Mouse (Mus musculus): ENCODE data around the gene Tmeff1.

Gene Tmeff1

DNA sequence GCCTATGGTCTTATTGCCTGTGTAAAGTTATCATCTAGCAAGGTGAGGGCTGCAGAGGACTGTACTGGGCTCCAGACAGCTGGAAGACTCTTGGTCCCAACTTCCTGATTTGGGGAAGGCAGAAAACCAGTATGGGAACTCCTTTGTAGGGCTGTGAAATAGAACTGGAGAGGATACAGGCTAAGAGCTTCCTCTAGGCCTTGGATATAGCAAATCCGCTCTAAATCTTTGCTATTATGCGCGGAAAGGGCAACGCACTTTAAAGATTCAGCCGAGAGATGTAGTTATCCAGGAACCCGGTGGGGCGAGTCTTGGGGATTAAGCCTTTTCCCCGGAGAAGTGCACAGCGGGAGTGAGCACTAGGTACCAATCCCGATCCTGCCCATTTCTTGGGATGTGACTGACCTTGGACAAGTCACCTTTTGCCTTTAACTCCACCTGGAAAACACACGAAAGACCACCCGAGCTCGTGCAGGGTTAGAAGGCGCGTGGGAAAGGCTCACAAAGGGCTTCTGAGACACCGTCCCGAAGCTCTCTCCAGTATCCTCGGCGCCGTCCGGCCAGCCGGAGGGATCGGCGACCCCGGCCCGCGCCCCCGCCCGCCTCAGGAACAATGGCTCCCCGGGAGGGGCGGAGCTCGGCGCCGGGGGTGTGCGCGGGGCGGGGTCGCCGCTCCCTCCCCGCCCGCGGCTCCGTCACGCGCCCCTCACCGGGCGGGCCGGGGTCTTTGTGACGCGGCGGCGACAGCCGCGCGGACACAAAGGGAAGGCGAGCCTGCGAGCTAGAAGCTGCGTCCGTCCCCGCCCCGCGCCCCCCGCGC lies at the start of gene Tmeff1:
Gene Tmeff1 (plus strand): TSS at position 754 of the 820 bp plus-strand sequence.
- Histone ChIP-seq H3K36me3 (ENCODE audit: control insufficient read depth, insufficient read depth, low read length, poor library complexity, severe bottlenecking) (no peaks in the 10 kb centered on the region), H3K27me3 (ENCODE audit: control insufficient read depth, insufficient read depth, low read length, poor library complexity, severe bottlenecking) (no peaks in the 10 kb centered on the region; the same call in 1 of the 2 replicates)
- DNase-seq (ENCODE audit: low read depth, low spot score) = no peak

DNA sequence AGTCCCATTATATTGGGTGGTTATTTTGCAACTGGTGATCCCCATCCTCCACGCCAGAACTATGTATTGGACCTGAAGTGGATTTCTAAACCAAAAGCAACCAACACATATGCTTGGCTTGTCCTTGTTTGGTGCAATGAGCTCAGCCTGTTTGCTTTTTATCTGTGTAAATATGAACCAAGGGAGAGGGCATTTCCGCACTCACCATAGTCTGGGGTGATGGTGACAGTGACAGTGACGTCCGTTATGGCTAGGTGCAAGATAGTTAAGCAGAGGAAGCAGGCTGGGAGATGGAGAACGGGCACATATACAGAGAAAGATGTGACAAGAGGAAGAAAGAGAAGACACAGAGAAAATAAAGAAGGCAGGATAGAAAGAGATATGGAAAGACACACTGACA lies 48.7 kb upstream of the Tmeff1 start:
- H3K36me3 ChIP-seq (ENCODE audit: control insufficient read depth, insufficient read depth, low read length, poor library complexity, severe bottlenecking) = no peaks in the 10 kb centered on the region
- no peaks in the 10 kb centered on the region for H3K27me3 ChIP-seq (ENCODE audit: control insufficient read depth, insufficient read depth, low read length, poor library complexity, severe bottlenecking)
- no peak for DNase-seq (ENCODE audit: low read depth, low spot score)

DNA sequence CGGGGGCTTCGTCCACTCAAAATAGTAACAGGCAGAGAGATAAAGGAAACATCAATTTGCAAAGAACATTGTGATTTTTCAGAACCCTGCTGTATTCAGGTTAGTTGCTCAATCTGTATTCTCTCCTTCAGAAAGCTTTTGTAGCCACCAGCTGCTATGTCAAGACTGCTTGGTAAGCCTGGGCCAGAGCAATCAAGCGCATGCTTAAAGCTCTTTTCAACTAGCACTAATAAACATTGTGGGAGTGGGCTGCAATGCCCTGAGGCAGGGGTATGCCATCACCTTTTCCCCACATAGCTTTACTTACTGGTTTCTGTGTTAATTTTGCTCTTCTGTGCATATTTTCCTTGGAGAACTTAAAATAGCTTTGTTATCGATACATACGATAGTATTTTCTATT lies 48.0 kb upstream of the Tmeff1 start:
- no peak for DNase-seq (ENCODE audit: low read depth, low spot score)
- H3K27me3 ChIP-seq (ENCODE audit: control insufficient read depth, insufficient read depth, low read length, poor library complexity, severe bottlenecking) = no peaks in the 10 kb centered on the region; the same call in 1 of the 2 replicates
- no peaks in the 10 kb centered on the region for H3K36me3 ChIP-seq (ENCODE audit: control insufficient read depth, insufficient read depth, low read length, poor library complexity, severe bottlenecking)

DNA sequence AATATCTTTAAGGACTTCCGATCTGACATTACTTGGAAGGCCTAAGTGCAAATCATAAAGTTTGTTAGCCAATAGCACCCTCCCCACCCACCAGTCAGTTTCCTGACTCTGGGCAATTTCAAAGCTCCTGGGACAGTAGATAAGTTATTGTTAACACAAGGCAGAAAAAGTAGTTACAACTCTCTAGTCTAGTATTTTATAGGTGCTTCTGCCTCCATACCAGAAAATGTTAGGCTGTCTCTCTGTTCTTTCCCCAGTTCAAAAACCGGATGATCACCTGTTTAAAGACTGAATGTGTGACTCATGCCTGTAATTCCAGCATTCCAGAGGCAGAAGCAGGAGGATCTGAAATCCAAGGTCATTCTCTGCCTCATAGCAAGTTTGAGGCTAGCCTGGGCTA lies 46.4 kb upstream of the Tmeff1 start:
- Histone ChIP-seq H3K27me3 (ENCODE audit: control insufficient read depth, insufficient read depth, low read length, poor library complexity, severe bottlenecking) (no peaks in the 10 kb centered on the region; the same call in 1 of the 2 replicates), H3K36me3 (ENCODE audit: control insufficient read depth, insufficient read depth, low read length, poor library complexity, severe bottlenecking) (no peaks in the 10 kb centered on the region)
- no peak for DNase-seq (ENCODE audit: low read depth, low spot score)

DNA sequence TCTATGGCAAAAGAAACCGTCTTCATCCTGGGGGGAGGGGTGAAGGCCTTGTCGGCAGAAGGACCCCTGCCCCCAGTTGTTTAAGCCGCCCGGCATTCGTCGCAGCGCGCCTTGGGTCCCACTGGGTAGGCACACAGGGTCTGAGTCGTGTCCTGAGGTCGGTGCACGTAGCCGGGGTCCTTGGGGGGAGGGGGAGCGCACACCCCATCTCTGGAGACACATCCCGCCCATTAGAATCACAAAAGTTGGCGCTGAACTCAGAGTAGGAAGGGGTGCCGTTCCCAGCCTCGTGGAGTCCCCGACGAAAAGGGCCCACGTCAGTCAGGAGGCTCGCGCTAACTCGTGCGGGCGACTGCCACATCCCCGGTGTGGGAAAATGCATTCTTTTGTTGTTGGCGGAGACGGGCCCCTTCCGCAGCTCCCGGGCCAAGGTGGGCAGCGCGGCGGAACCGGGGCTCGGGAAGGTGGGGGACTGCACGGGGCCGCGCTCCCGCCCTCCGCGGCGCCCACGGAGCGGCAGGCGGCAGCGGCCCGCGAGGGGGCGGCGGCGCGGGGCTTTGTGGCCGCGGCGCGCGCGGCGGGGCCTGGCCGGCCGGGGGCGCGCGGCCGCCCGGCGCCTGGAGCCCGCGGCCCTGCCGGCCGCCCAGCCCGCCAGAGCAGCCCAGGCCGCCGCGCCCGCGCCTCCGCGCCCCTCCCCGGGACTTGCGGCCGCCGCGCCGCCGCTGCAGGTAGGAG lies 45.0 kb upstream of the Tmeff1 start, which contains the start of gene Msantd3:
Gene Msantd3 (plus strand): TSS at position 95 of the 735 bp plus-strand sequence.
- no peak for DNase-seq (ENCODE audit: low read depth, low spot score)

DNA sequence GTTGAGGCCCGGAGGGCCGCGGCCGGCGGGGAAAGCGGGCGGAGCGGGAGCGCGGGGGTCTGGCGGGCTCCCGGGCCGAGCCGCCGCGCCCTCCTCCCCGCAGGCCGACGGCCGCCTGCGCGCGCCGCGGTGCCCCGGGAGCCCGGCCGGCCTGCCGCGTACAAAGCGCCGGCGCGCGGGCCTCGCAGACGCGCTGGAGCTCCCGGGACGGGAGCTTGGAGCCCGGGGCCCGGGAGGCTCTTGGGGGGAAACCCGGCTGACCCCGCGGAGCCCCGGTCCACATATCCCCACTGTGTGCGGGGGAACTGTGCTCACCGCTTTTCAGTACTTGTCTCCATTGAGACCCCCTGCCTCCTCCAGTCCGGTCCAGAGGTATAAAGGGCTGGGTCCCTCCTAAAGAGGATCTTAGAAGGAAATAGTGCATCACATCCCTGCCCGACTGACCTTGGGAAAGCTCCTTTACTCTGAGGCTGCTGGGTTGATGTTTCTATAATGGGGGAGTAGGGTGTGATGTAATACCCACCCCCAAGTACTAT lies 44.3 kb upstream of the Tmeff1 start:
- no peak for DNase-seq (ENCODE audit: low read depth, low spot score)
- no peaks in the 10 kb centered on the region for H3K36me3 ChIP-seq (ENCODE audit: control insufficient read depth, insufficient read depth, low read length, poor library complexity, severe bottlenecking)
- no peaks in the 10 kb centered on the region; the same call in 1 of the 2 replicates for H3K27me3 ChIP-seq (ENCODE audit: control insufficient read depth, insufficient read depth, low read length, poor library complexity, severe bottlenecking)

More for the DNA sequence above, 45.0 kb upstream of the Tmeff1 start, which contains the start of gene Msantd3:
- no peaks in the 10 kb centered on the region; the same call in 1 of the 2 replicates for H3K27me3 ChIP-seq (ENCODE audit: control insufficient read depth, insufficient read depth, low read length, poor library complexity, severe bottlenecking)
- no peaks in the 10 kb centered on the region for H3K36me3 ChIP-seq (ENCODE audit: control insufficient read depth, insufficient read depth, low read length, poor library complexity, severe bottlenecking)

DNA sequence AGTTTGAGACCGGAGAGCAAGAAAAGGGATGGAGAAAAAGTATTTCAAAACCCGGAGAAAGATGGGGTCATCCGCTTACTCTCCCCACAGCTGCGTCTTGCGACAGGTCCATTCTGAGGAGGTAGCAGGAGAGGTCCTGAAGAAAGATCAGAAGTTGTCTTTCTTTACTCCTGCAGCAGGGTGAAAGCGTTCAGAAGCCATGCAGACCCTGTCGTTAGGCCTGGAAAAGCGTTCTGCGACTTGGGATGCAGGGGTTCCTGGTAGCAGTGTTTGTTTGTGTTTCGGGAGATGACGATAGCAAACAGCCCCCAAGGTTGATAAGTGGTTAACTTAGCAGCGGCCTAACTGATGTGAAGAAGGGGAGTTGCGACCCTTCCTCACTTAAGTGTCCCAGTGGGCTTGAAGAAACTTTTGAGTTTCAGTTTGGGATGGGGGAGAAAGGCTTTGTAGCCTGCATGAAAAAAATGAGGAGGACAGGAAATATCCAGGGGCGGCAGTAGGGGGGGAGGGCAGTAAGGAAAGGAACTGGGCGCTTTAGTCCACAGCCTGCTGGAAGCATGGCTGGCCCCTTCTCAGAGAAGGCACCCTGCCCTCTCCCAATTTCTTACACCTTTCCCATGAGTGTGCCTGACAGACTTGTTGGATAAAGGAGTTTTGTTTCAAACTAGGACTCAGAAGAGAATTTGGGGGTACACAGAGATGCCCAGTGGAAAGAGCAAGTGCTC lies 43.3 kb upstream of the Tmeff1 start:
- Histone ChIP-seq H3K36me3 (ENCODE audit: control insufficient read depth, insufficient read depth, low read length, poor library complexity, severe bottlenecking) (no peaks in the 10 kb centered on the region), H3K27me3 (ENCODE audit: control insufficient read depth, insufficient read depth, low read length, poor library complexity, severe bottlenecking) (no peaks in the 10 kb centered on the region; the same call in 1 of the 2 replicates)
- DNase-seq (ENCODE audit: low read depth, low spot score) = no peak

DNA sequence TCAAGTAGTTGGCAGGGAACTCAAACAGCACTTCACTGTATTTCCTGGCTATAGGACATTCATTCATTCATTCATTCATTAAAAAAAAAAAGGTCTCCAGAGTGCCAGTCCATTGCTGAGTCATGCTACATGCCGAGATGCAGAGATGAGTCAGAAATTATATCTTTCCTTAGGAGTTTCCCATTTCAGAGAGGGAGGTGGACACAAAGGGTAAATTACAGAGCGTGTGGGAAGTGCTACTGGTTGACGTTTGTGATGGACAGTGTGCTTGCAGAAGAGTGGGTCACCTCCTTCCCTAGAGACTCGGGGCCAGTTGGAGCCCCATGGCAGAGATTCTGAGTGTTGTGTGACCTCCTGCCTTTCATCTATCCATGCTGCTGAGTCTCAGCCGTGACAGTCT lies 42.6 kb upstream of the Tmeff1 start:
- DNase-seq (ENCODE audit: low read depth, low spot score) = no peak
- no peaks in the 10 kb centered on the region; the same call in 1 of the 2 replicates for H3K27me3 ChIP-seq (ENCODE audit: control insufficient read depth, insufficient read depth, low read length, poor library complexity, severe bottlenecking)
- no peaks in the 10 kb centered on the region for H3K36me3 ChIP-seq (ENCODE audit: control insufficient read depth, insufficient read depth, low read length, poor library complexity, severe bottlenecking)

DNA sequence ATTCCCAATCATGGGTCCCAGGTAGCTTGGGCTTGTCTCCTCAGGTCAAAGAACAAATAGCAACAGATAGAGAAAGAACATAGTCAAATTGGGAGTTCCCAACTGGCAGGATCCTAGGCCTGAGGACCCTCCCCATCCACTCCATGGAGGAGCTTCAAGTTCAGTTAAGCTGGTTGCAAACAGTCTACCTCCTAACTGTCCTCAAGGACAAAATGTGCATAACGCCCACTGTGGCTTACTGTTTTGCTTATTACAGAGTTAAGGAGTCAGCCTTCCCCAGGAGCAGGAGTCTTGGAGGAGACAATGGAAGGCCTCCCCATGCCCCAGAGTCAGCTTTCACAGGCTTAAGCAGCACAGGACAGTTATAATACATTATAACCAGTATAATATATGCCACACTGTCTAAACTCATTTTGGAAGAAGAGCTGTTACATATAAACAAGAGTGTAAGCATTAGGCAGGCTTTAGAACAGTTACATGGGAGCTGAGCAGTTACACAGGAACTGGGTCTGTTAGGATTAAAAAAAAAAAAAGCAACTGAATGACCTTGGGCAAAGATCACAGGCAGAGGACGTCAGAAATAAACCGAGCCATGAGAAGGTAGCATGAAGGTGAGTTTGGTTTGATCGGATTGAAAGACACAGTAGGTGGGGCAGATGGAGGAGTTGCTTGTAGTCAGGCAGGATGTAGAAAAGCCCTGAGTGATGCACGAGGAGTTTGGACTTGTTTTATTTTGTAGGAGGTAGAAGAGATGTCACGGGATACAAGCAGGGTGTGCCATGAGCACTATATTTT lies 41.7 kb upstream of the Tmeff1 start:
- Histone ChIP-seq H3K27me3 (ENCODE audit: control insufficient read depth, insufficient read depth, low read length, poor library complexity, severe bottlenecking) (no peaks in the 10 kb centered on the region; the same call in 1 of the 2 replicates), H3K36me3 (ENCODE audit: control insufficient read depth, insufficient read depth, low read length, poor library complexity, severe bottlenecking) (no peaks in the 10 kb centered on the region)
- no peak for DNase-seq (ENCODE audit: low read depth, low spot score)

DNA sequence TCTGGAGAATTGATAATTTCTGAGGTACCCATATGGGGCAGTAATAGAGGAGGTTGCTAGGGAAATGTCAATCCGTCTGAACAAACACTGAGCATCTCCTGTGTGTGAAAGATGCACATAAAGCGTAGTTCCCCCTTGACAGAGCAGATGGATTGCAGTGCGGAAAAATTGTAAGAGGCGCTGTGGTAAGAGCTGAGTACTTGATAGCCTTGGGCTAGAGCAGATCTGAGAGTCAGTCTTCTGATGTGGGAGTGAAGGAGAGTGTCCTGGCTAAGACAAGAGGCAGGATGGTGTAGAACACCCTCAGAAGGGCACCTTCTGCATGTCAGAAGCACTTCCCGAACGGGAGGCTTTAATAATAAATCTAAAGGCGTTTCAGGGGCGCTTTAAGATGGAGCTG lies 40.8 kb upstream of the Tmeff1 start:
- Histone ChIP-seq H3K27me3 (ENCODE audit: control insufficient read depth, insufficient read depth, low read length, poor library complexity, severe bottlenecking) (no peaks in the 10 kb centered on the region; the same call in 1 of the 2 replicates), H3K36me3 (ENCODE audit: control insufficient read depth, insufficient read depth, low read length, poor library complexity, severe bottlenecking) (no peaks in the 10 kb centered on the region)
- DNase-seq (ENCODE audit: low read depth, low spot score) = no peak

DNA sequence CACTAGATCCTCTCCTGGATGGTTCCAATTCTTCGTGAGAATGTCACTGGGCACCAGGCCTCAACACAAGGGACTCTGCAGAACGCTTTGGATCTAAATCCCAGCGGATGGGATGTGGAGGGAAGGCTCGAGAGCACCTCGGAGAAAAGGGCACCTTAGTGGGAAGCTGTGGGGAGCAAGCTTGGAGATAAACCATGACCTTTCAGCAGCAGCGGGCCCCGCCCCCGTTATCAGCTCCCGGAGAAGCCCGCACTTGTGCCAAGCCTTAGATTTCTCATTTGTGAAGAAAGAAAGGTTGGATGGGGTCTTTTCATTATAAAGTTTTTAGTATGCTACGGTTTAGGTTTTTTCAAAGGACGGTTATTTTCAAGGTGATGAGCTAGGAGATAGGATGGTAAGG lies 39.0 kb upstream of the Tmeff1 start:
- H3K36me3 ChIP-seq (ENCODE audit: control insufficient read depth, insufficient read depth, low read length, poor library complexity, severe bottlenecking) = no peaks in the 10 kb centered on the region

DNA sequence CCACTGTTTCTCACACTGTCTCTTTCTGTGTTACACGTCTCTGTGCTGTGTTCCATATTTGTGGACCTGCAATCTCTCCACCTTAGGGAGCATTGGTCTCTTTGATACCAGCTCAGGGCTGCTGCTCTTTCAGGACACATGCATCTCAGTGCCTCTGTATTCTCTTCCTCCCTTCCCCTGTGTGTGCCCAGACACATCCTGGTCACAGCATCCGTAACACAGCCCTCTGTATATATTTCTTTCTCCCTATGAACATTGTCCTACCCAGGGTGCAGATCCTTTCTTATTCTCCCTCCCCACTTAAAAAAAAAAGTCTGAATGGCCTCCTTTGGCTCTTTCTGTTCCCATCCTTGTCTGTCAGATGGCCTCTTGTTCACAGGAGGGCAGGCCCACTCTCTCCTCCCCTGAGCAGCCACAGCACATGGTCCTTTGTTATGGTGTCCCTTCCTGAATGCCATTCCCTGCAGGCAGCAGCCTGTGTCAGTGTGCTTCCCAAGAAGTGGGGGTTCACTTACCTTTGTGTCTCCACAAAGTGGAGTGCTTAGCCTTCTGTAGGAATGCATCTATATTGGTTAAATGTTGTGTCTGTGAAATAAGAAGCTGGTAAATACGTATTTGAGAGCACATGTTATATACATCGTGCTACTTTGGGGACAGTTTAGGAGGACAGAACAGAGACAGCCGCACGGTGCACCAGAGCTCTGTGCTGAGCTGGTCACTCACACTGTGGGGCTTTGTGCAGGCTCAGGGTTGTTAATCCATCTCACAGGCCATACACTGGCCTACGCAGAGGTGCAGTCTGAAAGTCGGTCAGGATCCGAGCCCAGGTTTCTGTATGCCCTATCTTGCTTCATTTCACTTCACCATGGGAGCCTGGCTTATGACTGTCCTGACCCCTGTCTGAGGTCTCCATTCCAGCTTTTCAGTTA lies 38.1 kb upstream of the Tmeff1 start:
- DNase-seq (ENCODE audit: low read depth, low spot score) = no peak
- no peaks in the 10 kb centered on the region for H3K27me3 ChIP-seq (ENCODE audit: control insufficient read depth, insufficient read depth, low read length, poor library complexity, severe bottlenecking)

More for the DNA sequence above, 39.0 kb upstream of the Tmeff1 start:
- no peak for DNase-seq (ENCODE audit: low read depth, low spot score)
- H3K27me3 ChIP-seq (ENCODE audit: control insufficient read depth, insufficient read depth, low read length, poor library complexity, severe bottlenecking) = no peaks in the 10 kb centered on the region; the same call in 1 of the 2 replicates

More for the DNA sequence above, 38.1 kb upstream of the Tmeff1 start:
- no peaks in the 10 kb centered on the region for H3K36me3 ChIP-seq (ENCODE audit: control insufficient read depth, insufficient read depth, low read length, poor library complexity, severe bottlenecking)
